In the genomic region with DNA sequence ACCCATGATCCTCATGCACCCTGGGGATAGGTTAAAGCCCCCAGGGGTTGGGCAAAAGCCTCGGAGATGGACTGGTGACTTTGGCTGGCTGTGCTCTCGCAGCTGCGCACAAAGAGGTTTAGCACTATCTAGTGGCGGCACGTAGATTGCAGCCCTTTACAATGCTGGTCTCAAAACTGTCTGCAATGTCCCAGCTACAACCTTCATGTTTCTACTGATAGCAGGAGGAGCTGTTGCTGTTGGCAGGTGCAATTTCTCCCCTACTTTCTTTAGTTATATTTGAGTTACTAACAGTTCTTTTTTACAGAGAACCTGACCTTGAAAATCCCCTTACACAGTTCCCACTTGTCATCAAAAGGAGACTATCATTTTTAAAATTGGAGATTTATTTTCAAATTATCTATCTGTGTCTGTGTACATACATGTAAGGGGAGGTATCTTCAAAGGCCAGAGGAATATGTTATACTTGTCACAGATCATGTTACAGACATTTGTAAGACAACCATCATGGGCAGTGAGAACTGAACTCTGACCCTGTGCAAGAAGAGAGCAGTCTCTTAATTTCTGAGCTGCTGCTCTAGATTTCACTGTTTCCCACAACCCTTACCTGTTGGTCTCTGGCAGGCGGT, we compare ENCODE assay signal across 9 mouse cellular contexts.
DNase-seq lines count a peak whose midpoint lies in the region; ATAC-seq and TF ChIP-seq lines count a peak whose summit lies in the region.
"Had no signal": no experiment of that assay in that cellular context is flagged by ENCODE, and none has a peak within 500 bp of the region (broad histone marks: within the 10 kb centered on the region; RNA-seq: fewer than 3 reads in every experiment).

No protein-coding gene starts in this region.

- WGBS in forebrain, postnatal 0 days: 10% methylated on average over 5 of the region's 6 CpGs
- WGBS in midbrain, embryonic 12.5 days: 12% methylated on average over 5 of the region's 6 CpGs

- H3K9me3 ChIP-seq in forebrain, postnatal 0 days (ENCODE audit: low read length): no peaks in the 10 kb centered on the region
- H3K9me3 ChIP-seq in midbrain, embryonic 12.5 days: no peaks in the 10 kb centered on the region
- H3K9me3 ChIP-seq: liver, embryonic 13.5 days had no signal

- H3K9ac ChIP-seq in forebrain, postnatal 0 days: no peak overlapping the region
- no peak overlapping the region for H3K9ac ChIP-seq in midbrain, embryonic 12.5 days (replicated peaks)
- H3K9ac ChIP-seq: liver, embryonic 13.5 days had no signal

- peak; percentile 63 for TF ChIP-seq CTCF in forebrain, postnatal 0 days (IDR thresholded peaks at IDR 0.05; ENCODE audit: low read depth)

- no peak for ATAC-seq in cerebellum, adult (ENCODE audit: insufficient number of reproducible peaks, low FRiP score, low TSS enrichment)
- ATAC-seq in forebrain, postnatal 0 days: peak; percentile 92
- peak; percentile 88 for ATAC-seq in midbrain, embryonic 12.5 days (ENCODE audit: low FRiP score, low read depth)

- no peak overlapping the region for H3K4me3 ChIP-seq in forebrain, postnatal 0 days (ENCODE audit: low read depth, low read length)
- H3K4me3 ChIP-seq in midbrain, embryonic 12.5 days: no peak overlapping the region
- H3K4me3 ChIP-seq: liver, embryonic 13.5 days had no signal

- no peaks in the 10 kb centered on the region for H3K27me3 ChIP-seq in forebrain, postnatal 0 days (ENCODE audit: insufficient read depth, low read length)
- H3K27me3 ChIP-seq in midbrain, embryonic 12.5 days: no peaks in the 10 kb centered on the region
- H3K27me3 ChIP-seq: liver, embryonic 13.5 days had no signal

- no peaks in the 10 kb centered on the region for H3K4me1 ChIP-seq in forebrain, postnatal 0 days (ENCODE audit: insufficient read depth)
- H3K4me1 ChIP-seq in midbrain, embryonic 12.5 days: no peaks in the 10 kb centered on the region
- H3K4me1 ChIP-seq: liver, embryonic 13.5 days had no signal

- no peaks in the 10 kb centered on the region for H3K36me3 ChIP-seq in forebrain, postnatal 0 days (ENCODE audit: insufficient read depth)
- no peaks in the 10 kb centered on the region for H3K36me3 ChIP-seq in midbrain, embryonic 12.5 days
- H3K36me3 ChIP-seq: liver, embryonic 13.5 days had no signal

- no peak overlapping the region for H3K27ac ChIP-seq in forebrain, postnatal 0 days (ENCODE audit: low read depth, low read length)
- no peak overlapping the region for H3K27ac ChIP-seq in midbrain, embryonic 12.5 days (replicated peaks)
- H3K27ac ChIP-seq: liver, embryonic 13.5 days had no signal

- peak; percentile 21 to 33 for DNase-seq in cerebellum, postnatal 14 days
- DNase-seq in adrenal gland, postnatal 14 days: peak; percentile 12
- DNase-seq in forebrain, postnatal 0 days: peak; percentile 61
- peak; percentile 6 for DNase-seq in kidney, postnatal 14 days
- peak; percentile 9 for DNase-seq in telencephalon, adult 2 months (ENCODE audit: low read depth, low spot score)
- no peak for DNase-seq in spleen, postnatal 10 days (ENCODE audit: low spot score in 2 of 2)

- no peak overlapping the region for H3K4me2 ChIP-seq in forebrain, postnatal 0 days (ENCODE audit: low read depth)
- no peak overlapping the region for H3K4me2 ChIP-seq in midbrain, embryonic 12.5 days (replicated peaks)
- H3K4me2 ChIP-seq: liver, embryonic 13.5 days had no signal

Comparison
In these comparisons a context has a peak if more than half of its experiments do, and no peak if none do; other contexts are left out.
1. DNase-seq: peak in cerebellum, postnatal 14 days (2 of 2), adrenal gland, postnatal 14 days (single experiment), forebrain, postnatal 0 days (single experiment), kidney, postnatal 14 days (single experiment) and telencephalon, adult 2 months (single experiment); none in spleen, postnatal 10 days (0 of 2).